Mouse (Mus musculus) adrenal gland, postnatal 4 days (tissue): ENCODE data around the gene Trim13. TPM values are rescaled to one million over a fixed set of nuclear protein-coding genes. Genes with fewer than 3 reads are reported as not detected.
"Not testable (repeated sequence)": the region's sequence is repeated elsewhere in the genome, so short reads cannot be mapped to it uniquely, and the experiment has no call there.

ENCODE experiments used
- DNase-seq, 2 experiments: peaks; one replicate each; pipeline ENCODE4 v3.0.0; 2021 to 2022; ENCODE audit warnings: low spot score in 2 of 2, mixed read lengths in 2 of 2
- long read RNA-seq, 2 experiments: library from polyadenylated mRNA; stranded (forward); transcript quantifications; one replicate each; pipeline ENCODE4 v2.0.0; 2021
- total RNA-seq, 2 experiments: library from RNA; stranded (reverse); gene quantifications; 2 replicates each; pipeline ENCODE4 v1.2.3; 2021

Gene Trim13
- total RNA-seq: 10 to 100 TPM; 14.3 to 14.7 TPM
- long read RNA-seq, experiment 1, partial matches to known transcripts: 3 of 7 reads
- long read RNA-seq, experiment 1, other reads (novel, unspliced or antisense): 2 of 7 reads
- long read RNA-seq, experiment 2, partial matches to known transcripts: 3 of 7 reads
- long read RNA-seq, experiment 2, other reads (novel, unspliced or antisense): 0 of 7 reads

DNA sequence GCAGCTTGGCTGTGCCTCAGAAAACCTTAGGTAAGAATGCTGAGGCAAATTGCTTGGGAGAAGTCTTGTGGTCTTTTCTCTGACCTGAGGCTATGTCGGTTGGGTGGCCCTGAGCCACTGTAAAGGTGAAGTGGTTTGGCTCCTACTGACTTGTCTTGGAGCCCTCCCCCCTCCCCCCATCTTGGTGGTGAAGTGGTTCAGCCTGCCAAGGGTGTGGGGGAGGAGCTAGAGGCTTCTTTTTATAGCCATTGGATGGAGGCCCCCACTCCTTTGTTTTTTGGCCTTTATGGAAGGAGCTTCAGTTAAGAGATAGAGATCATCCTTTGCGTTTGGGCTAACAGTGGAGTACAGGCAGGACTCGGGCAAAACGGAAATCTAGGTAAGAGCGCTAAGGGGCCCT is at the start of gene Trim13:
Gene Trim13 (plus strand): TSS at position 280 of the 400 bp plus-strand sequence.
- no peak for DNase-seq

DNA sequence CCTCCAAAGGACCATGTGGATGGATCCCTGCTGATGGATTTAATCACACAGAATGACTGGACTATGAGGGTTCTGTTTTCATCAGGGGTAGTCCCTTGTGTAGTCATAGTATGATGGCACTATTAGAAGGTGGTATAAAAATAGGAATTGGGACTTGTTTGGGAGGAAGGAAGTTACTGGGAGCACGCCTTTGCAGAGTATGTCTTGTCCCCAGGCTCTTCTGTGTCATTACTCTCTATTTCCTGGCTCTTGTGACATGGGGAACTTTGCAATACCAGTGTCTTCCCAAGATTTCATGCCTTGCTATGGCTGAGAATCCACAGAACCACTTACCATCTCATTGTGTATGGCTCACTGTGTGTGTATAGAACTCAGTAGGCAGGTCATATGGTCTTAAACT is 49.4 kb upstream of the Trim13 start:
- DNase-seq: no peak

DNA sequence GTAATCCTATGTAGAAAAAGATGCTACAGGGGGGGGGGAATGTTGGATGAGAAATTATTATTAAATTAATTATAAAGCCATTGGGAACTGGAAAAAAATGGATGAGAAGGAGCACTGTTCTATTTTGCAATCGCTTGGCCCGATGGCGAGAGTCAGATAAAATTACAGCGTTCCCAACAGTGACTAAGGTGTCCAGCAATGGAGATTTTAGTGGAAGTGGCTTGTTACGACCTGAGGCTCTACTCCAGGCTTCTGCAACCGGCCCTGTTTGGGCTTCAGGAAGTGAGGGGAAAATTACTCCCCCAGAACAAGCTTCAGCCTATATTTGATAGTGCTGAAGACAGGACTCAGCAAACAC is 42.1 kb upstream of the Trim13 start:
- DNase-seq: no peak

DNA sequence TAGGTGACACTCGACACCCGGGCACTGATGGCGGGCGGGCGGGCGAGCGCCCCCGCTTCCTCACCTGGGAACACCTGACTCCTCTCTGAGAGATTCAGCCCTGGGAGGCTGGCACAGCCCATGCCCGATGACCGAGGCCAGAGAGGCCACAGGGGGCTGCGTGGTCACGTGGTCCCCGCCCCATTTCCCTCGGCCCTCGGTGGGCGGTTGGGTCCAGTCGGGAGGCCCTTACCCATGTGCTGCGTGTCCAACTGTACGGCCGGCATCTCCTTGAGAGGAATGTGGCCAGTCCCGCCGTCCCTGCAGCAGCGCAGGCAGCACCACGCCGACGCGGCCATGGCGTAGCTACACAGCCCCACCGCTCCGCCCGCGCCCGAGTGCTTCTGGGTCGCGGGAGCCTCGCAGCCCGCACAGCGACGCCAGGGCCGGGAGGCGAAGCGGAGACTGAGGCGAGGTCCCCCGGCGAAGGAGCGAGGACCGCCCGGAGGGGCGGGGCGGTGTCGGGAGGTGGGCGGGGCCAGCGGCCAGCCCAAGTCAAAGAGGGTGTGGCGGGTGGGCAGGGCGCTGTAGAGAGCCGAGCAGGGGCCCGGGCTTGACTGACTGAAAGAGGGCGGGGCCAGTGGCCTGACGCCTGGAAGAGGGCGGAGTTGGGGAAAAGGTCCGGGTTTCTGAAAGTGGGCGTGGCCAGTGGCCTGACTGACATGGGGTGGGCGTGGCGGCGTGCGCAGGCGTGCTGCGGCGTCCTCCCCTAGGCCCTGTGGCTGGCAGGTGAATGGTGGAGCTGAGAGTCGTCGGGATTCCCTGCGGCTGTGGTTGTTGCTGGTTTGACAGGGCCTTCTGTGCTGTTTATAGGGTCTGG is 41.5 kb upstream of the Trim13 start, which contains the start of gene Spryd7:
Gene Spryd7 (minus strand): TSS at position 598 of the 859 bp plus-strand sequence.
- peak; percentile 87 to 95 for DNase-seq

DNA sequence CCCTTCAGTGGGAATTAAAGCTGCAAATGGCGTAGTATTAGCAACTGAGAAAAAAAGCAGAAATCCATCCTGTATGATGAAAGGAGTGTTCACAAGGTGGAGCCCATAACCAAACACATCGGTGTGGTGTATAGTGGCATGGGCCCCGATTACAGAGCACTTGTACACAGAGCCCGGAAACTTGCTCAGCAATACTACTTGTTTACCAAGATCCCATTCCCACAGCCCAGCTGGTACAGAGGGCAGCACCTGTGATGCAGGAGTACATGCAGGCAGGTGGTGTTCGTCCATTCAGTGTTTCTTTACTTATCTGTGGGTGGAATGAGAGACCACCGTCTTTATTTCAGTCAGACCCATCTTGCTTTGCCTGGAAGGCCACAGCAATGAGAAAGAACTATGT is 39.1 kb upstream of the Trim13 start:
- no peak for DNase-seq

DNA sequence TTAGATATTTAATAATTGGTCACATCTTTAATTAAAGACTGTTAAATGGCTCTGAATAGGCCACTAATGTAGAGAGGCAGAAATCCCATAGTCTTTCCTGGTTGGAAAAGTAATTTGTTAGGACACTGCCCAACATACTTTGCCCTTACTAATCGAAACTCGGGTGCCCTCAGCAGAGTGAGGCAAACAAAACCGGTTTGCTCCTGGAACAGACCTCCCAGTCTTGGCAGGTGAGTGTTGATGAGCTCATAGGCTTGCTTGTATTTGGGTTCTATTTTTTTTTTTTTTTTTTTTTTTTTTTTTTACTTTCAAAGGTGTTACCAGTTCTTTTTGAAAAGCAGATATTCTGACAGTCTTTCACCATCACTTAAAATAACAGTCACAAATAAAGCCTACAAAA is 38.2 kb upstream of the Trim13 start:
- DNase-seq: no peak

DNA sequence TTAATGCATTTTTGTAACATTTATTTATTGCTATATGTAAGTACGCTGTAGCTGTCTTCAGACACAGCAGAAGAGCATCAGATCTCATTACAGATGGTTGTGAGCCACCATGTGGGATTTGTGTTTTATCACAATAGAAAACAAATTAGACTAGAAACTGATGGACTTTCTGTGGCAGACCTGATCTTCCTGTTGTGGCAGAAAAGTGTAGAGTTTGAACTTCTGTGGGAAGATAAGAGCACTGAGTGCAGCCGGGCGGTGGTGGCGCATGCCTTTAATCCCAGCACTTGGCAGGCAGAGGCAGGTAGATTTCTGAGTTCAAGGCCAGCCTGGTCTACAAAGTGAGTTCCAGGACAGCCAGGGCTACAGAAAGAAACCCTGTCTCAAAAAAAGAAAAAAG is 31.8 kb upstream of the Trim13 start:
- not testable (repeated sequence) for DNase-seq

DNA sequence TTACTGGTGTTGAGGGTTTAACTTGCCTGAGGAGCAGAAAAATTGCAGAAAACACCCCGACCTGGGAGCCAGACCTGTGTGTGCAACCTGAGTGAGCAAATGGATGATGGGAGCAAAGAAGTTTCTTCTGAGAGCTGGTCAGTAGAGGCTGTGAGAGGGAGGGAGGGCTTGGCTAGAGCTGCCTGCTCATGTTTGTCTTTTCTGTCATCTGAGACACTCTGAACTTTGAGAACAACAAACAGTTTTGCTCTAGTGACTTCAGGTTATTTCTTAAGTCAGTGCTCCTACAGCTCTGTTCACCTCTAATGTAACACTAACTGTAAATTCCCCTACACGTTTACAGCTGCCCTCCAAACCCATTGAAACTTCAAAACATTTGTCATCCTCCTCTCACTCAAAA is 28.7 kb upstream of the Trim13 start:
- no peak for DNase-seq

DNA sequence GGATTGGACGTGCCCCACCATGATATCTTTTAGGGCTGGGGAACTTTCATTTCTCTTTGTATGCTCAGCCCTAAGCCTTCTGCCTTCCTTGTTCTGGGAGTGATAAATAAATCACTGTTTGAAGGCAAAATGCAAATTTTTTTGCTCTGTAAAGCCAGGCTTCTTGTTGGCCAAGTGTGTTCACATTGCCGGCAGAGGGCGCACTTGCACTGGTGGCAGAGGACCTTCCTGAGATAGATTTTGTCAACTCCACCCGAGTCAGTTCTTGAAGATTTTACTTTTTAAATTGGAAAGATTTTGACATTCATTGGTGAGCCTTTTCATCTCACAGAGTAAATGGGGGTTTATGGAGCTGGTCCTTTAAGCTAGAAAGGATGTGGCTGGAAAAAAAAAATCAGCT is 26.7 kb upstream of the Trim13 start:
- DNase-seq: peak; percentile 71 to 79

DNA sequence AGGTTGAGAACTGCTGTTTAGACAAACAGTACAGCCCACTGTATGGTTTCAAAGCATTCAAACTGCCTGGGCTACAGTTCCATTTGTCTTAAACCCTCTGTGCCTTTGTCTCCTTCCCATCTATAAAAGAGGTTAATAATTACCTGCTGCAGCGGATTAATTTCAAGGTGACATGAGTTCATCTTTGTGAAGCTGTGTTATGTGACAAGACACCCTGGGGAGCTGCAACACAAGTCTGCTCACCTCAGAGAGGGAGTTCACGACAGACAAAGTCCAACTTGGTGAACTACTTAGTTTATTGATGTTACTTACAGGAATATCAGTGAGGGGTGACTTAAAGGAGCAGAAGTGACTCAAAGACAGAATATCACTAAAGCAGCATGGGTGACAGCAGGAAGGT is 25.9 kb upstream of the Trim13 start:
- no peak for DNase-seq

DNA sequence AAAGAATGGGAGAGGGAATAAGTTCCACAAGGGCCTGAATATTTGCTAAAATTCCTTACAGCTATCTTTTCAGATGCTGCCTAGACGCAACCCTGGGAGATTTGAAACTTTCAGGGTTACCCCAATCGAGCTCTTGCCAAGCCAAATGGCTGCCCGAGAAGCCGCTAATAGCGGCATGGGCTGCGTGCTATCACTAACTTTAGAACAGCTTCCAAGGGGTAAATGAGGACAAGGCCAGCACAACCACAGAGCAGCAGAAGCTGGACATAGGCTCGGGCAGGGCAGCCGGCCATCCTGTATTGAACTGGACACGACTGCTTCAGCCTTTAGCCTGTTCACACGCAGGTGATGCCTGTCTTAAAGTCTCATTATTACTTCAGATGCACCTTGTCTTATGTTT is 23.0 kb upstream of the Trim13 start:
- DNase-seq: no peak

DNA sequence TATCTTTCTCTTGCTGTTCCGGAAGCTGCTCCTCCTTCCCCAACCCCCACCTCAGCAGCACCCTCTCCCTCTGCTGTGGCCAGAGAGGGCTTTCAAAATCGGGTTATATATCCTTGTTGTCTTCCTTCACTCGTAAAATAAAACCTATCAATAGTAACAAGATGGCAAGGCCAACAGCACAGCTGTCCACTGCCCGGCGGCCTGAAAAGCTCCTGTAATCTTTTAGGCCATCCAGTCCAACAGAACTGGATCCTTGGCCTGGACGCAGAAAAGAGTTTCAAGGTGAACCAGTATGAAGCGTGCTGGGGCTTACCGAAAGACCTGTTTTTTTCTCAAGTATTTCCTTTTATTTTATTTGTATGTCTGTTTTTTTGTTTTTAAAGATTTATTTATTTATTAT is 22.1 kb upstream of the Trim13 start:
- DNase-seq: no peak

DNA sequence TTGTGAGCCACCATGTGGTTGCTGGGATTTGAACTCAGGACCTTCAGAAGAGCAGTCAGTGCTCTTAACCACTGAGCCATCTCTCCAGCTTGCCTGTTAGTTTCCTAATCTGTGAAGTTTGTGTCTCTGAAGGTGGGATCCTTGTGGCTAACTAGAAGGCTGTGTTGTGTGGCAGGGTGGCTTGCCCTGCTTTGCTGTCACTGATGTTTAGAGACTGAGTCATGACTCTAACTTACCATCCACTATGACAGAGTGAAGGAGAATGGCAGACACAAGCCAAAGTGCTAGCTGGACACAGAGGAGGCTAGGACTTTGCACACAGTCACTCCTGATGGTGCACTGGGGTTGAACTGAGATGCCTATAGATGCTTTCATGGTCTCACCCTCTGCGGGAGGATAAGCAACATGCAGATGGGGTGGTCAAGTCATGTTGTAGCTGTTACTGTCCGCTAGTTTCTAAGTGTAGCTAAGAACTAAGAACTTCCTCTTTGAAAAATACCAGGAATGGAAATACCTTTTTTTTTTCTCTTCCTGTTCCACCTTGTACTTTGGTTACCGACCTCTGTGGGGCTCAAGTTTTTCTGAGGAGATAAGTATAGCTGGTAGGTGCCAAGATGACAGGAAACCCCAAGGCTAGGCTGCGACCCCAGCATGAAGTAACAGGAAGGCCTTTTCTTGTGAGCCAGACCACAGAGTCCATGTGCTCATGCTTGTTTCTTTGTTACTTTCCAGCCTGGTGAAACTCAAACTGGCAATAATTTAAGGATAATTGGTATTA is 8.6 kb upstream of the Trim13 start:
- DNase-seq: no peak

DNA sequence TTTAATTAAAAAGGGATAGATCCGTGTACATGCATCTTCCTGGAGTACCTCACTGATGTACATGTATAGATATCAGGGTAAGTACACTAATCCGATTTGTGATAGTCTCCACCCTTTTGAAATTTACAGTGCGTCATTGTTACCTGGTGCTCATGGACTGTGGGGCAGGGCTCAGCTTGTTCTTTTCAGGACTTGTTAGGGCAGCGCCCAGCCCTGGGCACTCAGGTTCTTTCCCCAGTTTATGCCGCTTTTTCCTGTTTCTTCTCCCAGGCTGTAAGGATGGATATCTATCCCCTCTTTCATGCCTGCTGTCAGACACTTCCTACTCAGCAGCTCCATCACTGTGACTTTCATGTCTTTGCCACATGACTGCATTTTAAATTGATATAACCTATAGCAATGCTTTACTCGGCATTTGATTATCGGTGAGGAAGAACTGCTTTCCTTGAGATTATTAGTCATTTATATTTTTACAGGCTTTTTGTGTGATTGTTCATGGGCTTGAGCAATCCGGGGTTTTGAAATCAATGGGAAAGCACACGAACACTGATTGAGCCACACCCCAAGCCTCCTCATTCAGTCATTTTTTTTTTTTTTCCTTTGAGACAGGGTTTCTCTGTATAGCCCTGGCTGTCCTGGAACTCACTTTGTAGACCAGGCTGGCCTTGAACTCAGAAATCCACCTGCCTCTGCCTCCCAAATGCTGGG is 1.2 kb upstream of the Trim13 start:
- no peak for DNase-seq

DNA sequence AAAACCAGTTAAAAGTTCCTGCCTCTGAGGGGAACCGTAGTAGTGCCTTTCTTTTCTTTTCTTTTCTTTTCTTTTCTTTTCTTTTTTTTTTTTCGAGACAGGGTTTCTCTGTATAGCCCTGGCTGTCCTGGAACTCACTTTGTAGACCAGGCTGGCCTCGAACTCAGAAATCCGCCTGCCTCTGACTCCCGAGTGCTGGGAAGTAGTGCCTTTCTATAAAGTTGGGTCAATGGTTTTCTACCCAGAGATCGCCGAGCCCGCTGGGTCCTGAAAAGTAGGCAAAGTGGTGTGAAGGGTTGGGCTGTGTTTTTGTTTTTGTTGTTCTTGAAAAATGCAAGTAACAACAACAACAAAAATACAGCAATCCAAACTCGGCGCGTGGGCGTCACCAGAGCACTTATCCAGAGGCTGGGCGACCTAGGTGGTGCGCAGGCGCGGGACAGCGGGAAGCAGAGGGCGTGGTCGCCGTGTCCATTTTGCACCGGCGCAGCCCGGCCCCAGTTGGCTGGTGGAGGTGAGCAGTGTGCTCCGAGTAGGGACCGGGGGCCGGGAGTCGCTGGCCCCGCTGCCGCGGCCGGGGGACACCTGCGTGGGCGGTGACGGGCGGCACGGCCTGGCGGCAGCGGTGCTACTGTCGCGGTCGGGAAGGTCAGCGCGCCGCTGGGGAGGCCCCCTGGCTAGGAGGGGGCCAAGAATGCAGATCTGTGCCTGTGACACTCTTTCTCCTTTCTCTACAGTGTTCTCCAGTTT is 1.2 kb downstream of the Trim13 start:
- peak; percentile 85 to 87 for DNase-seq

DNA sequence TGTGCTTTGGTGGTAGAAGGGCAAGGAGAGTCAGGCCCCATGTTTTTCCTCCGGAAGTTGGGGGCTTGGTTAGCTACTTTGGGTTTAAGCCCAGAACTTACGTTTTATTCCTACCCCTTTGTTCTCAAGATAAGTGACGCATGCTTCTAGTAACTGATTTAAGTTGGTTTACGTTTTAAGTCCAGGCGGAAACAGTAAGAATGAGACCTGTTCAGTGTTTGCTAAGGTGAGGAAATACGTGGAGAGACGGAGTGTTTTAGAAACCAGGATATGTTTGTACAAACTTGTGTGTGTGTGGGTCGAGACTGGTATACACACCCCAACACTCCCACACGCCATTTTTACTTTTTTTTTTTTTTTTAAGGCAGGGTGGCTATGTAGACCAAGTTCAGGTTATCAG is 3.3 kb downstream of the Trim13 start:
- no peak for DNase-seq

DNA sequence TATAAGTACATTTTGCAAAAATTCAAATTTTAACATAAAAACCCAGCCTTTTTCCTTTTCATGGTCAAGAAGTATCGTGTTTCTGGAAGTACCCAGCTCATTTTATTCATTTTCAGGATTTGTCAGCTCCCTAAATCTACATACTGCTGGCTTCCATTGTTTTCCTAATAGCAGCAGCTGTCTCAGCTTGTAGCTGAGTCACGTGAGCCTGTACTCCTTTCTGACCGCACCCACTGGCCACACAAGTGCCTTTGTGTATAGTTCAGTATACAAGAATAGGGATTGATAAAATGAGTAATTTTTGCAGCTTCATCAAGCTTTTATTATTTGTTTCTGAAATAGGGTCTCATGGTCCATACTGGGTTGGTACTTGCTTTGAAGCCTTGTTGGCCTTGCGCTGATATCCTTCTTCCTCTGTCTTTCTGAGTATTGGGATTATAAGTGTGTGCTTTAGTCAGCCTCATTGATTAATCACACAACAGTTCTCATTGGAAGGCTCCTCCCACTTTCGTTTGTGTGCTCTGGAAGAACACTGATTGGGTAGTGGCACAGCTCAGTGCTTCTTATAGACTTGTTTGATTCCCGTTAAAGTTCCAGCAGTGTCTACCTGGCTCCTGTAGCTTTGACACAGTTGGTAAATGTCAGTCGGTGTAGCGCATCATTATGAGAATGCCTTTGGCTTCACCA is 5.2 kb downstream of the Trim13 start:
- DNase-seq: no peak

DNA sequence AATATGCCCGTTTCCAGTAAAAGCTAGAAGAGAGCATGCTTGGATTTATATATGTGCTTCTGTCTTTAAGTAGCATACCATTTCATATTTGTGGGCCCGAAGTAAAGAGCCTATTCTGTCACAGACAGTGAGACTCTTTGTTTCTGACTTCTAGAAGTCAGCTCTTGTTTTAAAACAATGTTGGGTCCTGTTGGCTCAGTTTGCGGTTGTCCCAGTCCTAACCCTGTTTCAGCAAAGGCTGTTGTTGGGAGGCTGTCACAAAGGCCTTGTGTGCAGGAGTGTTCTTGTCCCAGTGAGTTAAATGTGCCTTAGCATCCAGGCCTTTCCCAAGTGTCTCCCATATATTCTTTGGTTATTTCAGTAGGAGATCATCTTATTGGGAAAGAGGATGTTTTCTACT is 6.0 kb downstream of the Trim13 start:
- DNase-seq: no peak

DNA sequence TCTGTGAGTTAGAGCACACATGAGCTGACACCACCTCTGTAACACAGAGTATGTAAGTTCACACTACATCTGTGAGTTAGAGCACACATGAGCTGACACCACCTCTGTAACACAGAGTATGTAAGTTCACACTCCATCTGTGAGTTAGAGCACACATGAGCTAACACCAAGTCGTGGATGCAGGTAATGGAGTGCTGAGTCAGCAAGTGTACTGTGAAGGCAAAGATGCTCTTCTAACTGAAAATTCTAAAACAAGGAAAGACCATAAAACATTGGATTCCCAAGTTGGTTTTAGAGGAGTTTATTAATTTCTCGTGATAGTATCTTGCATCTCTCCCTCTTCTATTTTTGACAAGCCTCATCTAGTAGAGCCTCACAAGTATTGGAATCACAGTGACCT is 8.0 kb downstream of the Trim13 start:
- not testable (repeated sequence) for DNase-seq

DNA sequence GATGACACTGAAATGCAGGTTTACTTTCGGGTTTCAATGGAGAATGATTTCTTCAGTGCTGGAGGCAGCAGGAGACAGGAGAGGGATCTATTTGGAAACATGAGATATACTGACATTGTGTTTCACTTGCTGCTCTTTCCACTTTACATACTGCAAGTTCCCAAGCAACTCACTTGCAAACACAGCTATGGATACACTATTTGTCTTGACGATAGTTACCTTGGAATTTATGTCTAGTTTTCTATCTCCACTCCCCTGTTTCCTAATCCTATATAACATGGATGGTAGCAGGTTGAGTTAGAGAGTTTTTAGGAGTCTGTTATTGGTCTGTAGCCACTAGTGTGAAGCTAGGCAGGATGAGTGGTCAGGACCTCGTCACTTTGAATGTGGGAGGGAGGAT is 9.1 kb downstream of the Trim13 start, which contains the start of gene Kcnrg:
Gene Kcnrg (plus strand): TSS at position 301 of the 400 bp plus-strand sequence.
- DNase-seq: no peak
